Mouse (Mus musculus) thymus, adult 2 months (tissue): ENCODE measurements around the gene Ubr1.

Experiments
- CTCF ChIP-seq: fragments of 200-500 bp; IDR thresholded peaks from 2 replicates; pipeline ENCODE4 v1.5.1; 2012; ENCODE audit warnings: mild to moderate bottlenecking, control low read depth, low read length, moderate library complexity, borderline replicate concordance; ENCODE audit not compliant: control insufficient read depth, poor library complexity, insufficient read depth; ENCODE audit errors: extremely low read depth
- POLR2A ChIP-seq: fragments of 200-500 bp; IDR thresholded peaks from 2 replicates; pipeline ENCODE4 v1.6.1; 2012; ENCODE audit warnings: mild to moderate bottlenecking, low read length, control low read depth, moderate library complexity; ENCODE audit not compliant: control insufficient read depth, poor library complexity, insufficient read depth; ENCODE audit errors: extremely low read depth

DNA sequence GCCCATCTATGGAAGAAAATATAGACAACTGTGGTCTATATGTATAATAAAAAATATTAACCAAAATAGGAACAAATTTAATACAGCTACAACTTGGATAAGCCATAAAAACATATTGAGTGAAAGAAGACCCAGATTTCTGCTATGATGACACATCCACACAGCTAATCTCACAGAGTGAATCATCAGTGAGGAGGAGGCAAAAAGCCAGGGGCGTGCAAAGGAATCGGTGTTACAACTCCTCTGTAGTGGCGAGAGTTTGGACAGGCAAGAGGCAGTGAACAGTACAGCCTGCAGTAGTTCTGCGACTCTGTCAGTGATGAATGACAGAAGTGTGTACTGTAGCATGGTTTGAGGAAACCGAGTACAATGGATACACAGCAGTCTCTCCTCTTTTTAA, 103.2 kb downstream of the Ubr1 start:
- TF ChIP-seq CTCF: no peak
- TF ChIP-seq POLR2A: no peak
